Mouse (Mus musculus): ENCODE measurements around the gene Brinp1. TPM values are rescaled to one million over a fixed set of nuclear protein-coding genes. Genes with fewer than 3 reads are reported as not detected.
A peak's percentile ranks its signal among the peaks of the same experiment; 100 is the strongest.
"Not testable (repeated sequence)": the region's sequence is repeated elsewhere in the genome, so short reads cannot be mapped to it uniquely, and the experiment has no call there.

The Brinp1 gene
- polyA plus RNA-seq, 1 experiment from 2014 or later, result not detected

- ATAC-seq, result no peak
- POLR2A ChIA-PET, result no interaction called here
- in situ Hi-C loops (cut with MboI; ENCODE audit: low pct_unique_long_range_greater_than_20kb), result no loop called here
- TF ChIP-seq CTCF (IDR thresholded peaks at IDR 0.05), result no peak
- CTCF ChIA-PET, result no interaction called here
- no peak for DNase-seq (ENCODE audit: low read depth, low spot score)
- no peaks in the 10 kb centered on the region for H3K27me3 ChIP-seq
Observed at GRCm38 (mm10) chr4:68910942-68911341, 43.3 kb downstream of the Brinp1 start.

DNA sequence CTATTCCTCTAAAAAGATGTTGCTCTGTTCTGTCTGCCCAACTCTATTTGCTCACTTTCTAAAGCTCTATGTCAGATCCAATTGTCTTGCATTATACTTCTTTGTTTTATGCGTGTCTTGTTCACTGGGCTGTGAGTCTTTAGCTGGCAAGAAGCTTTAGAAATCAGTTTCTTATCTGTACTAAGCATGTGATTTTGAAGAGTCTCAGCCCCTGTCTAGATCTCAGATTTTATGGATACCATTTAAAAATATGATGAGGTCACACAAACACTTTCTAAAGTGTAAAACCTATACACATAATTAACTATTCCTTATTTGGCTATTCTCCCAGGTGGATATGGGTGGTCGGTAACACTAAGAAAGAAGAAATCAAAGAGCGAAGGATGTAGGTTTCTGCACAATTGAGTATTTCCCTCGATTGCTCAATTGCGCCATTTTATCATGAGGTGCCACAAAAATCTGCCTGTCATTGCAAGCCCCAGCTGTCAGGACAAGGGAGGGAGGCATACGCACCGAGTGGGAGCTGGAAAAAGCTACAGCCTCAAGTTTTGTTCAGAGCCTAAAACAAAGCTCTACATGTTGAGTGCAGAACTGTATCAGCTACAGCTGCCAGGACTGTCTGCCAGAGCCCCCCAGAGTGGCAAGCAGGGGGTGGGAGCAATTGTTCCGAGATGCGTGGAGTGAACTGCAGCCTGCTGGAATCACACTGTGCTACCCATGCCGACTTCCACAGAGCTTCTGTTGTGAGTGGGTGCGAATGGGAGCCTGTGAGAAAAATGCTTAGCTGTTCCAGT is 47.6 kb downstream of the Brinp1 start:
- ChIA-PET POLR2A (interaction anchor here (1.3 kb wide), 1 partner anchor 12 kb away, joined by 3 read pairs; no protein-coding TSS in a partner anchor), CTCF (interaction anchor here (0.7 kb wide), 1 partner anchor 65 kb away, joined by 3 read pairs; no protein-coding TSS in a partner anchor)
- in situ Hi-C loops (cut with MboI; ENCODE audit: low pct_unique_long_range_greater_than_20kb), result no loop called here
- no peak for TF ChIP-seq CTCF (IDR thresholded peaks at IDR 0.05)
- no peak for ATAC-seq
- H3K27me3 ChIP-seq, result no peaks in the 10 kb centered on the region
- no peak for DNase-seq (ENCODE audit: low read depth, low spot score)

GRCm38 (mm10) chr4:68890526-68890925 is 63.7 kb downstream of the Brinp1 start:
- no peak for TF ChIP-seq CTCF (IDR thresholded peaks at IDR 0.05)
- DNase-seq (ENCODE audit: low read depth, low spot score) (no peak), ATAC-seq (no peak)
- in situ Hi-C loops (cut with MboI; ENCODE audit: low pct_unique_long_range_greater_than_20kb), result no loop called here
- ChIA-PET CTCF (no interaction called here), POLR2A (no interaction called here)
- H3K27me3 ChIP-seq, result no peaks in the 10 kb centered on the region

DNA sequence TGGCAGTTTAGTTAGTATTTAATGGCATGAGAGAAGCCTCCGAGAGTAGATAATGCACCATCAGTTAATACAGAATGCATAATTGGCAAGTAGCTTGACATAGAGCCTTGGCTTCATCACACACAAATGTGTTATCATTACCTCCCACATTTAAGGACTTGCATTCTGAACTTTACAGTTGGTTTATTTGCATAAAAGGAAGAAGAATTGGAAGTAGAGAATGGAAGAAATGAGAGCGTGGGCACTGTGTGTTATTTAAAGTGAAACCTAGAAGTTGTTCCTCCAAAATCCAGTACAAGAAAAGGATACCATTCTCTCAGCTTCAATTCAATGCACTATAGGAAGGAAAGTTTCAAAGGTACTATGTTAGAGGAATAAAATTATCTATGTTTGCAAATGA is 67.9 kb downstream of the Brinp1 start:
- no peaks in the 10 kb centered on the region for H3K27me3 ChIP-seq
- ChIA-PET POLR2A (no interaction called here), CTCF (no interaction called here)
- no peak for DNase-seq (ENCODE audit: low read depth, low spot score)
- no peak for TF ChIP-seq CTCF (IDR thresholded peaks at IDR 0.05)
- no peak for ATAC-seq
- in situ Hi-C loops (cut with MboI; ENCODE audit: low pct_unique_long_range_greater_than_20kb), result no loop called here

- POLR2A ChIA-PET, result interaction anchor here (0.6 kb wide), 1 partner anchor 13 kb away, joined by 7 read pairs; no protein-coding TSS in a partner anchor
- in situ Hi-C loops (cut with MboI; ENCODE audit: low pct_unique_long_range_greater_than_20kb), result no loop called here
- no peaks in the 10 kb centered on the region for H3K27me3 ChIP-seq
- ATAC-seq (no peak), DNase-seq (ENCODE audit: low read depth, low spot score) (no peak)
- CTCF ChIA-PET, result no interaction called here
- no peak for TF ChIP-seq CTCF (IDR thresholded peaks at IDR 0.05)
Observed at GRCm38 (mm10) chr4:68872028-68872427, 82.2 kb downstream of the Brinp1 start.

GRCm38 (mm10) chr4:68865135-68865767 is 88.9 kb downstream of the Brinp1 start:
- ChIA-PET CTCF (no interaction called here), POLR2A (interaction anchor here (0.6 kb wide), 1 partner anchor 179 kb away, joined by 3 read pairs; no protein-coding TSS in a partner anchor)
- H3K27me3 ChIP-seq, result no peaks in the 10 kb centered on the region
- in situ Hi-C loops (cut with MboI; ENCODE audit: low pct_unique_long_range_greater_than_20kb), result no loop called here
- no peak for TF ChIP-seq CTCF (IDR thresholded peaks at IDR 0.05)
- peak; percentile 93 for ATAC-seq
- DNase-seq (ENCODE audit: low read depth, low spot score), result peak; percentile 3

GRCm38 (mm10) chr4:68864668-68865067 is 89.5 kb downstream of the Brinp1 start:
- in situ Hi-C loops (cut with MboI; ENCODE audit: low pct_unique_long_range_greater_than_20kb), result no loop called here
- H3K27me3 ChIP-seq, result no peaks in the 10 kb centered on the region
- DNase-seq (ENCODE audit: low read depth, low spot score) (no peak), ATAC-seq (no peak)
- ChIA-PET CTCF (no interaction called here), POLR2A (interaction anchor here (0.6 kb wide), 1 partner anchor 180 kb away, joined by 3 read pairs; no protein-coding TSS in a partner anchor)
- TF ChIP-seq CTCF (IDR thresholded peaks at IDR 0.05), result no peak

GRCm38 (mm10) chr4:68856868-68857267 is 97.3 kb downstream of the Brinp1 start:
- H3K27me3 ChIP-seq, result no peaks in the 10 kb centered on the region
- in situ Hi-C loops (cut with MboI; ENCODE audit: low pct_unique_long_range_greater_than_20kb), result no loop called here
- ChIA-PET CTCF (interaction anchor here (2.6 kb wide), 1 partner anchor 11 kb away, joined by 8 read pairs; no protein-coding TSS in a partner anchor), POLR2A (no interaction called here)
- DNase-seq (ENCODE audit: low read depth, low spot score) (no peak), ATAC-seq (no peak)
- no peak for TF ChIP-seq CTCF (IDR thresholded peaks at IDR 0.05)

DNA sequence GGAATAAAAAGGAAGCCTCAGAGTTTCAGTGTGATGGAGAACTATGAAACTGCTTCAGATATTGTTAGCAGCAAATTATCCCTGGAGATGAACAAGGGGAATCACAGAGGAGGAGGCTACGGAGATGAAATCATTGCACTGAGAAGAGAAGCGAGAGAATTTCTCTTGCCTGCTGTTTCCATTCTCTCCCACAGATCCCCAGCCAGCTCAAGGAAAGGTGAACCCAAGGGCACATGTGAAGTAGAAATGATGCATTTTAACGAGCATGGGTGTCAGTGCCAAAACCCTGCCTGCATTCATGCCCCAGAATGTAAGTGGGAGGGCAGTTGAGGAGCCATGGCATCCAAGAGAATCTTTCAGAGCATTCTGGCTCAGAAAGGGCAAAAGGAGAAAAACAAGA is 104.5 kb downstream of the Brinp1 start:
- ChIA-PET CTCF (no interaction called here), POLR2A (no interaction called here)
- DNase-seq (ENCODE audit: low read depth, low spot score), result no peak
- H3K27me3 ChIP-seq, result no peaks in the 10 kb centered on the region
- TF ChIP-seq CTCF (IDR thresholded peaks at IDR 0.05), result no peak
- ATAC-seq, result no peak
- in situ Hi-C loops (cut with MboI; ENCODE audit: low pct_unique_long_range_greater_than_20kb), result loop anchor here (5.0 to 25.0 kb wide), 3 partner anchors 827 to 1912 kb away; no protein-coding TSS in a partner anchor

DNA sequence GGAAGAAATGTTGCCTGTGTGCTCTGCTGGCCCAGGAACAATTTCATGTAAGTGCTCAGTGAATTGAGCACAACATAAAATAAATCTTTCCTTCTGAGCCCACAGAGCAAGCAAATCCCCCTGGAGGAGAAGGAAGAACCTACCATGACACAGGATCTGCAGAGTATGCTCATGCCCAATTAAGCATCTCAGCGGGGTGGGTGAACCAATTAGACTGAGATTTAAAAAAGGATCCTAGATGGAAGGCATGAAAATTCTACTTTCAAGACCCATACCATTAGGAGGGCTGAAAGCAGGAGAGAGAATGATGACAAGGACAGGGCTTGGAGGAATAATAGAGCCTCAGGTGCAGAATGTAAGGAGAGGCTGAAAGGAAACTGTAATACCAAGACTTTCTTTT is 107.2 kb downstream of the Brinp1 start:
- TF ChIP-seq CTCF (IDR thresholded peaks at IDR 0.05), result no peak
- no peak for ATAC-seq
- ChIA-PET POLR2A (no interaction called here), CTCF (interaction anchor here (1.9 kb wide), 1 partner anchor 9 kb away, joined by 8 read pairs; no protein-coding TSS in a partner anchor)
- DNase-seq (ENCODE audit: low read depth, low spot score), result no peak
- H3K27me3 ChIP-seq, result no peaks in the 10 kb centered on the region
- in situ Hi-C loops (cut with MboI; ENCODE audit: low pct_unique_long_range_greater_than_20kb), result loop anchor here (5.0 to 25.0 kb wide), 3 partner anchors 825 to 1910 kb away; no protein-coding TSS in a partner anchor

DNA sequence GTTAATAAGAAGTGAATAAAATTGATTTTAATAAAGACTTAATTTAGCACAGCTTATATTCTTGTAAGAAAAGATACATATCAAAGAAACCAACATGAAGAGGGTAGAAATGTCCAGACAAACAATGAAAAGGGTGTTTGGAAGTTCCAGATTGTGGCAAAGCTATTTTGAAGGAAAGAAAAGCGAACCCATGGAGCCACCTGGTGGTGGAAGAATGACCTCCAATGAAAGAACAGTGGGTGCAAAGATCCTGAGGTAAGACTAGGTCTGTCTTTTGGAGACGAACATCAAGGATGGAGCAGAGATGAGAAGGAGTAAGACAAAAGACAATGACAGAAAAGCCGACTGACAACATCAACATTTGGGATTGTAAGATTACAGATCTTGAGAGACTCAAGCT is 108.2 kb downstream of the Brinp1 start:
- ChIA-PET CTCF (interaction anchor here (1.1 to 1.9 kb wide), 3 partner anchors 10 to 1369 kb away, joined by 3 to 8 read pairs (median 4); no protein-coding TSS in a partner anchor), POLR2A (no interaction called here)
- DNase-seq (ENCODE audit: low read depth, low spot score), result peak; percentile 12
- H3K27me3 ChIP-seq, result no peaks in the 10 kb centered on the region
- ATAC-seq, result no peak
- TF ChIP-seq CTCF (IDR thresholded peaks at IDR 0.05), result peak; percentile 71
- in situ Hi-C loops (cut with MboI; ENCODE audit: low pct_unique_long_range_greater_than_20kb), result loop anchor here (5.0 to 25.0 kb wide), 3 partner anchors 824 to 1909 kb away; no protein-coding TSS in a partner anchor

DNA sequence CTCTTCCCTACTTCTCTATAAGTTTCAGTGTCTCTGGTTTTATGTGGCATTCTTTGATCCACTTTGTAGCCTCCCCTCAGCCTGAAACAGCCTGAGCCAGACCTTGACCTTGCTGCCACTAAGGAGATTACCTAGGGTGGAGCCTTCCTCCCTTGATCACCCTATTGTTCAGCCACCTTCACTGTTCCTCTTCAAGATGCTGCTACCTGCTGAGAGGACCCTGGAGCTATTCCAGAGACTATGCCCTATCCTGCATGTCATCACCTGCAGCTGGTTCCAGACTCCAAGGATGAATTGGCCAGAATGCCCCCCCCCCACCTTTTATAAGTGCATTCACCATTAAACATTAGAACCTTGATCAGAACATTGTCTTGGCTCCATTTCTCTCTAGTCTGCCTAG is 140.2 kb downstream of the Brinp1 start:
- DNase-seq (ENCODE audit: low read depth, low spot score); in situ Hi-C loops (cut with MboI; ENCODE audit: low pct_unique_long_range_greater_than_20kb); CTCF ChIA-PET; POLR2A ChIA-PET; H3K27me3 ChIP-seq; ATAC-seq: not testable (repeated sequence)
